Mouse (Mus musculus) G1E (cell line): ENCODE data around the gene Itgb3bp.

ENCODE experiments used
- CTCF ChIP-seq: IDR thresholded peaks from 2 replicates; pipeline ENCODE4 v1.5.1; 2012; ENCODE audit warnings: low read depth, low read length, inconsistent platforms, mixed read lengths
- GATA1 ChIP-seq: IDR thresholded peaks from 2 replicates; pipeline ENCODE4 v1.6.1; 2012; ENCODE audit warnings: borderline replicate concordance, low read length, inconsistent platforms, mixed read lengths

GRCm38 (mm10) chr4:99816697-99817460 lies 112.7 kb downstream of the Itgb3bp start:
- no peak for TF ChIP-seq CTCF
- TF ChIP-seq GATA1: no peak
